Mouse (Mus musculus): ENCODE measurements around the gene Nucb2.

- no peak for TF ChIP-seq GATA1 (IDR thresholded peaks at IDR 0.05; ENCODE audit: borderline replicate concordance, low read length)
- TF ChIP-seq FLI1 (IDR thresholded peaks at IDR 0.05; ENCODE audit: low read length), result no peak
Measured at GRCm38 (mm10) chr7:116514546-116514945, 10.4 kb downstream of the Nucb2 start.

Data from megakaryocyte, embryonic 14.5 days (primary cell).